Mouse (Mus musculus) brain, embryonic 14.5 days (tissue): Measurements from ENCODE around the gene Slpi.

Experiments used
- CTCF ChIP-seq: fragments of 200-500 bp; IDR thresholded peaks from 2 replicates; pipeline ENCODE4 v1.5.1; 2012; ENCODE audit warnings: inconsistent platforms, mild to moderate bottlenecking, moderate library complexity, borderline replicate concordance; ENCODE audit not compliant: insufficient read depth, insufficient read length; ENCODE audit errors: extremely low read depth
- POLR2A ChIP-seq: fragments of 200-500 bp; IDR thresholded peaks from 2 replicates; pipeline ENCODE4 v1.6.1; 2012; ENCODE audit warnings: mild to moderate bottlenecking, inconsistent platforms, borderline replicate concordance; ENCODE audit not compliant: poor library complexity, insufficient read depth, insufficient read length, severe bottlenecking; ENCODE audit errors: extremely low read depth

DNA sequence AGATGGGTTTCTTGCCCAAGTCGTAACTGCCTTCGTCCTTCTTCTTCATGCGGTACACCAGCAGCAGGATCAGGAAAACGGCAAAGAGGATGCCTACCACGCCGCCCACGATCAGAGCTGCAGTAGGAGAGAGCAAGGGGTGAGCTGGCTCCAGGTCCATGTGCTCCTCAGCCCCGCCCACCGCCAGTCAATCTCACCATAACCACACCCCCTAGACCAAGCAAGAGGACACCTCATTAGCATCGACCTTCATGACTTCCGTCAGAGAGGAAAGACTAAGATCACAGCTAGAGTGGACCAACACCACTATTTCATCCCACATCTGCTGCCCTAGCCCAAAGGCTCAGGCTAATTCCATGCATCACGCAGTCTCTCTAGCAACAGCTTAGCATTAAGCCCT is 37.2 kb upstream of the Slpi start:
- TF ChIP-seq POLR2A (no peak), CTCF (no peak)
